Mouse (Mus musculus): ENCODE data around the gene Tmem43. TPM values are rescaled to one million over a fixed set of nuclear protein-coding genes. Genes with fewer than 3 reads are reported as not detected.

The Tmem43 gene
- polyA plus RNA-seq, 1 experiment from 2014 or later, result 22.0 TPM

- H3K4me1 ChIP-seq (replicated peaks; ENCODE audit: control insufficient read depth, insufficient read depth, low read length), result no peaks in the 10 kb centered on the region
- H3K27ac ChIP-seq (ENCODE audit: low read depth, low read length), result no peak overlapping the region
- H3K9me3 ChIP-seq (ENCODE audit: control insufficient read depth), result no peaks in the 10 kb centered on the region
- TF ChIP-seq CTCF (IDR thresholded peaks at IDR 0.05; ENCODE audit: low read depth), result no peak
- H3K27me3 ChIP-seq (replicated peaks; ENCODE audit: control insufficient read depth, insufficient read depth, low read length), result no peaks in the 10 kb centered on the region
- H3K36me3 ChIP-seq (ENCODE audit: control insufficient read depth, insufficient read depth), result peaks cover 80% of the 10 kb centered on the region
- 77% methylated on average over 8 of the region's 8 CpGs for whole genome bisulfite sequencing
- no peak overlapping the region for H3K4me3 ChIP-seq (ENCODE audit: low read depth, low read length)
- ATAC-seq, result no peak
- no peak overlapping the region for H3K4me2 ChIP-seq (replicated peaks; ENCODE audit: low read depth)
- no peak overlapping the region for H3K9ac ChIP-seq (ENCODE audit: low read depth, low read length)
Measured at GRCm38 (mm10) chr6:91494526-91494925, 21.0 kb downstream of the Tmem43 start.

GRCm38 (mm10) chr6:91503302-91503701 is 29.8 kb downstream of the Tmem43 start:
- H3K4me1 ChIP-seq (replicated peaks; ENCODE audit: control insufficient read depth, insufficient read depth, low read length), result no peaks in the 10 kb centered on the region
- no peak overlapping the region for H3K4me3 ChIP-seq (ENCODE audit: low read depth, low read length)
- no peak for ATAC-seq
- H3K9me3 ChIP-seq (ENCODE audit: control insufficient read depth), result no peaks in the 10 kb centered on the region
- H3K9ac ChIP-seq (ENCODE audit: low read depth, low read length), result no peak overlapping the region
- H3K4me2 ChIP-seq (replicated peaks; ENCODE audit: low read depth), result no peak overlapping the region
- 88% methylated on average over 1 of the region's 1 CpGs for WGBS
- no peak for TF ChIP-seq CTCF (IDR thresholded peaks at IDR 0.05; ENCODE audit: low read depth)
- H3K36me3 ChIP-seq (ENCODE audit: control insufficient read depth, insufficient read depth), result peaks cover 83% of the 10 kb centered on the region
- no peaks in the 10 kb centered on the region for H3K27me3 ChIP-seq (replicated peaks; ENCODE audit: control insufficient read depth, insufficient read depth, low read length)
- no peak overlapping the region; the same call in 1 of the 2 replicates for H3K27ac ChIP-seq (ENCODE audit: low read depth, low read length)

DNA sequence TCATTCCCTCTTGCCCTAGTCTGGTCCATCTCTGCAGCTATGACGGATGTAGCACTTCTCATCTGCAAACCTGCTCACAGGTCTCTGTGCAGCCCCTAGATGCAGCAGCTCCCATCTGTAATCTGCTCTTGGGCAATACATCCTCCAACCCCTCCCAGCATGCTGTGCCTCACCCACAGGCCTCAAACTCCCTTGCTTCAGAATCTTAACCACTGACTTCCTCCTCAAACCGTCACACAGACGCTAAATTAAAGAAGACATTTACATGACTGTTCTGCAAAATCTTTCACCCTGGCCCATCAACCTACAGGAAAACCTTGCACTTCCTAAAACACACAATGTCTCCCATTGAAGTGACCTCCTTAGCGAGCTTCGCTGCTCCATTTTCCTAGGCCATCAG is 32.5 kb downstream of the Tmem43 start:
- Histone ChIP-seq H3K4me1 (replicated peaks; ENCODE audit: control insufficient read depth, insufficient read depth, low read length) (no peaks in the 10 kb centered on the region), H3K9ac (ENCODE audit: low read depth, low read length) (no peak overlapping the region), H3K4me3 (ENCODE audit: low read depth, low read length) (no peak overlapping the region), H3K36me3 (ENCODE audit: control insufficient read depth, insufficient read depth) (peaks cover 59% of the 10 kb centered on the region), H3K4me2 (replicated peaks; ENCODE audit: low read depth) (no peak overlapping the region), H3K27me3 (replicated peaks; ENCODE audit: control insufficient read depth, insufficient read depth, low read length) (no peaks in the 10 kb centered on the region), H3K27ac (ENCODE audit: low read depth, low read length) (no peak overlapping the region), H3K9me3 (ENCODE audit: control insufficient read depth) (no peaks in the 10 kb centered on the region)
- ATAC-seq, result no peak
- TF ChIP-seq CTCF (IDR thresholded peaks at IDR 0.05; ENCODE audit: low read depth), result no peak
- 83% methylated on average over 5 of the region's 5 CpGs for WGBS

GRCm38 (mm10) chr6:91508041-91508440 is 34.5 kb downstream of the Tmem43 start:
- no peak for TF ChIP-seq CTCF (IDR thresholded peaks at IDR 0.05; ENCODE audit: low read depth)
- H3K4me1 ChIP-seq (replicated peaks; ENCODE audit: control insufficient read depth, insufficient read depth, low read length), result no peaks in the 10 kb centered on the region
- no peak overlapping the region for H3K4me3 ChIP-seq (ENCODE audit: low read depth, low read length)
- no peaks in the 10 kb centered on the region for H3K9me3 ChIP-seq (ENCODE audit: control insufficient read depth)
- H3K27ac ChIP-seq (ENCODE audit: low read depth, low read length), result no peak overlapping the region
- no peak for ATAC-seq
- no peak overlapping the region for H3K9ac ChIP-seq (ENCODE audit: low read depth, low read length)
- H3K4me2 ChIP-seq (replicated peaks; ENCODE audit: low read depth), result no peak overlapping the region
- H3K36me3 ChIP-seq (ENCODE audit: control insufficient read depth, insufficient read depth), result peaks cover 49% of the 10 kb centered on the region
- 92% methylated on average over 3 of the region's 3 CpGs for WGBS
- H3K27me3 ChIP-seq (replicated peaks; ENCODE audit: control insufficient read depth, insufficient read depth, low read length), result no peaks in the 10 kb centered on the region

- no peaks in the 10 kb centered on the region for H3K9me3 ChIP-seq (ENCODE audit: control insufficient read depth)
- H3K4me3 ChIP-seq (ENCODE audit: low read depth, low read length), result no peak overlapping the region
- H3K36me3 ChIP-seq (ENCODE audit: control insufficient read depth, insufficient read depth), result peaks cover 37% of the 10 kb centered on the region
- TF ChIP-seq CTCF (IDR thresholded peaks at IDR 0.05; ENCODE audit: low read depth), result peak; percentile 95
- no peak overlapping the region for H3K27ac ChIP-seq (ENCODE audit: low read depth, low read length)
- WGBS, result 46% methylated on average over 7 of the region's 7 CpGs
- peaks cover 1% of the 10 kb centered on the region; the same call in 1 of the 2 replicates for H3K4me1 ChIP-seq (replicated peaks; ENCODE audit: control insufficient read depth, insufficient read depth, low read length)
- no peak overlapping the region for H3K9ac ChIP-seq (ENCODE audit: low read depth, low read length)
- no peaks in the 10 kb centered on the region for H3K27me3 ChIP-seq (replicated peaks; ENCODE audit: control insufficient read depth, insufficient read depth, low read length)
- H3K4me2 ChIP-seq (replicated peaks; ENCODE audit: low read depth), result no peak overlapping the region
- no peak for ATAC-seq
Measured at GRCm38 (mm10) chr6:91509326-91509725, 35.8 kb downstream of the Tmem43 start.

DNA sequence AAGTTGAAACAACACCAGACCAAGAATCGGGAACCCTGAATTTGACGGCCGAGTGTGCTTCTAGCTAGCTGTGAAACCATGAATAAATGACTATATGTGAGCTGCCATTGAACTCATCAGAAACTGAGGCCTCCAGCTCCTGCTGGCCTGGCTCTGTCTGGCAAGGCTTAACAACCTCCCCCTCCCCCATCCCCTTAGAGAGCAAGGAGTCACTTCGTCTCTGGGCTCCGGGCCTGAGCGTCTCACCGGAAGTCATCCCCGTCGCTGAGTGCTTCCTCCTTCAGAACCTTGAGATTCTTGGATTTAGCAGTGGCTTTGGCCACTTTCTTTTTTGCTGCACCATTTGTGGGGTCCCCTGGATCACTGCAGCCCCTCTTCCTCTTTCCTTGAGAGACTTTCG is 36.7 kb downstream of the Tmem43 start:
- ATAC-seq, result no peak
- Histone ChIP-seq H3K9me3 (ENCODE audit: control insufficient read depth) (no peaks in the 10 kb centered on the region), H3K4me1 (replicated peaks; ENCODE audit: control insufficient read depth, insufficient read depth, low read length) (peaks cover 10% of the 10 kb centered on the region; the same call in 1 of the 2 replicates), H3K9ac (ENCODE audit: low read depth, low read length) (no peak overlapping the region), H3K4me3 (ENCODE audit: low read depth, low read length) (no peak overlapping the region), H3K27me3 (replicated peaks; ENCODE audit: control insufficient read depth, insufficient read depth, low read length) (no peaks in the 10 kb centered on the region), H3K4me2 (replicated peaks; ENCODE audit: low read depth) (no peak overlapping the region), H3K27ac (ENCODE audit: low read depth, low read length) (no peak overlapping the region), H3K36me3 (ENCODE audit: control insufficient read depth, insufficient read depth) (peaks cover 28% of the 10 kb centered on the region)
- TF ChIP-seq CTCF (IDR thresholded peaks at IDR 0.05; ENCODE audit: low read depth), result no peak
- WGBS, result 79% methylated on average over 10 of the region's 10 CpGs

- Histone ChIP-seq H3K4me2 (replicated peaks; ENCODE audit: low read depth) (0 out of 2 replicates have a peak overlapping the region, but pooled peaks have one; percentile 97), H3K9me3 (ENCODE audit: control insufficient read depth) (no peaks in the 10 kb centered on the region), H3K9ac (ENCODE audit: low read depth, low read length) (no peak overlapping the region), H3K27ac (ENCODE audit: low read depth, low read length) (no peak overlapping the region), H3K36me3 (ENCODE audit: control insufficient read depth, insufficient read depth) (peaks cover 22% of the 10 kb centered on the region), H3K4me1 (replicated peaks; ENCODE audit: control insufficient read depth, insufficient read depth, low read length) (peaks cover 10% of the 10 kb centered on the region; the same call in 1 of the 2 replicates), H3K27me3 (replicated peaks; ENCODE audit: control insufficient read depth, insufficient read depth, low read length) (no peaks in the 10 kb centered on the region), H3K4me3 (ENCODE audit: low read depth, low read length) (no peak overlapping the region)
- TF ChIP-seq CTCF (IDR thresholded peaks at IDR 0.05; ENCODE audit: low read depth), result no peak
- ATAC-seq, result no peak
Measured at GRCm38 (mm10) chr6:91514135-91514534, 40.6 kb downstream of the Tmem43 start.
